In genomic region chr6:72237035-72237434, GRCm38 (mm10) we compare ENCODE assay signal across 8 mouse cellular contexts. TPM values are rescaled to one million over a fixed set of nuclear protein-coding genes. Genes with fewer than 3 reads are reported as not detected.
DNase-seq lines count a peak whose midpoint lies in the region; ATAC-seq and TF ChIP-seq lines count a peak whose summit lies in the region.

No protein-coding gene starts in this region.

- no peaks in the 10 kb centered on the region for H3K36me3 ChIP-seq in lung, postnatal 0 days (ENCODE audit: insufficient read depth, low read length)

- H3K9me3 ChIP-seq in lung, postnatal 0 days (ENCODE audit: low read length), result no peaks in the 10 kb centered on the region

- WGBS in lung, postnatal 0 days, result 2% methylated on average over 5 of the region's 5 CpGs

- no peak overlapping the region for H3K9ac ChIP-seq in lung, postnatal 0 days (replicated peaks; ENCODE audit: low read depth)

- 0 out of 2 replicates have a peak, but pooled peaks have one; percentile 11 for TF ChIP-seq EP300 in lung, postnatal 0 days (IDR thresholded peaks at IDR 0.05)

- H3K27ac ChIP-seq in lung, postnatal 0 days (ENCODE audit: low read length), result no peak overlapping the region

- peak; percentile 68 for DNase-seq in CD4-positive helper T cell, adult 2 months (ENCODE audit: low read depth, low spot score)
- peak; percentile 90 for DNase-seq in ZHBTc4 (ENCODE audit: low read depth, low spot score)
- peak; percentile 87 to 91 for DNase-seq in cerebellum, postnatal 4 days (ENCODE audit: low spot score in 2 of 2)
- DNase-seq in gastrocnemius, postnatal 36 days, result peak; percentile 83 to 89
- DNase-seq in layer of hippocampus, adult 18-20 months (ENCODE audit: low spot score in 2 of 2), result peak; percentile 61 to 86
- DNase-seq in lung, postnatal 0 days (ENCODE audit: low spot score), result peak; percentile 94
- DNase-seq in right cerebral cortex, adult 2 months (ENCODE audit: low spot score in 2 of 2), result peak; percentile 83 to 87
- DNase-seq in urinary bladder, postnatal 10 days (ENCODE audit: low spot score), result peak; percentile 76

- H3K4me3 ChIP-seq in lung, postnatal 0 days (ENCODE audit: low read depth, low read length), result no peak overlapping the region

- H3K27me3 ChIP-seq in lung, postnatal 0 days (replicated peaks; ENCODE audit: insufficient read depth, low read length), result no peaks in the 10 kb centered on the region

- peak; percentile 96 for TF ChIP-seq CTCF in lung, postnatal 0 days (IDR thresholded peaks at IDR 0.05)

- ATAC-seq in lung, postnatal 0 days, result peak; percentile 23; the same call in 1 of the 2 replicates

- H3K4me1 ChIP-seq in lung, postnatal 0 days (ENCODE audit: insufficient read depth, low read depth, low read length), result peaks cover 22% of the 10 kb centered on the region

- no peak overlapping the region for H3K4me2 ChIP-seq in lung, postnatal 0 days (replicated peaks; ENCODE audit: low read depth, low read length)

- intact Hi-C loops in gastrocnemius, postnatal 36 days (cut with DNase I), result loop anchor here (1.0 kb wide), 1 partner anchor 51 kb away; no protein-coding TSS in a partner anchor

RNA-seq across cellular contexts. Expression of gene Atoh8, which starts 1.7 kb away (rescaled TPM):
- total RNA-seq in gastrocnemius, postnatal 36 days (2021), result 1 to 10 TPM; 5.2 to 5.7 TPM
- 1 to 10 TPM; 3.2 to 3.4 TPM for total RNA-seq in layer of hippocampus, adult 18-20 months (2021)
- 17.3 and 20.6 TPM in 2 replicates for polyA plus RNA-seq in lung, postnatal 0 days (2015; fragmentation: Nextera tagmentation; extraction: Ambion mirVana)
